Mouse (Mus musculus) limb, embryonic 13.5 days (tissue): ENCODE results near the gene Rab29. TPM values are rescaled to one million over a fixed set of nuclear protein-coding genes. Genes with fewer than 3 reads are reported as not detected.

Experiments used
- ATAC-seq: fragments of 200-750 bp; cut with Nextera tagmentation; 2 replicates; pipeline ENCODE4 v1.8.0; 2017; ENCODE audit warnings: low read depth, moderate number of reproducible peaks, moderate TSS enrichment; ENCODE audit not compliant: low FRiP score
- H3K27ac ChIP-seq: fragments of 300-500 bp; sonication (generic); 2 replicates; pipeline ENCODE4 v1.5.1; 2015; ENCODE audit warnings: inconsistent platforms, mild to moderate bottlenecking, moderate library complexity
- H3K27me3 ChIP-seq: fragments of 300-500 bp; sonication (generic); 2 replicates; pipeline ENCODE4 v1.6.1; 2015; ENCODE audit warnings: mild to moderate bottlenecking, inconsistent platforms
- H3K36me3 ChIP-seq: fragments of 300-500 bp; sonication (generic); 2 replicates; pipeline ENCODE4 v1.6.1; 2015; ENCODE audit warnings: inconsistent platforms, mild to moderate bottlenecking, moderate library complexity
- H3K4me1 ChIP-seq: fragments of 300-500 bp; sonication (generic); 2 replicates; pipeline ENCODE4 v1.6.1; 2015; ENCODE audit warnings: inconsistent platforms
- H3K4me2 ChIP-seq: fragments of 300-500 bp; sonication (generic); replicated peaks from 2 replicates; pipeline ENCODE4 v1.6.1; 2015; ENCODE audit warnings: inconsistent platforms, mild to moderate bottlenecking, moderate library complexity
- H3K4me3 ChIP-seq: fragments of 300-500 bp; sonication (generic); 2 replicates; pipeline ENCODE4 v1.5.1; 2015; ENCODE audit warnings: moderate library complexity, mild to moderate bottlenecking, inconsistent platforms
- H3K9ac ChIP-seq: fragments of 300-500 bp; sonication (generic); 2 replicates; pipeline ENCODE4 v1.6.1; 2015; ENCODE audit warnings: mild to moderate bottlenecking, inconsistent platforms
- H3K9me3 ChIP-seq: fragments of 300-500 bp; sonication (generic); 2 replicates; pipeline ENCODE4 v1.6.1; 2016; ENCODE audit warnings: inconsistent platforms
- WGBS: fragments of 180-500 bp; shearing (Covaris S2); methylation state at CpG from one replicate; pipeline ENCODE4 v1.1.7; 2015; 5-methylcytosine and 5-hydroxymethylcytosine counted together
- polyA plus RNA-seq: library from polyadenylated mRNA; unstranded; fragments of >200 nt; fragmentation: Nextera tagmentation; extraction: Ambion mirVana; gene quantifications from 2 replicates; pipeline ENCODE4 v1.2.1, GENCODE M21; 2015

The Rab29 gene
- polyA plus RNA-seq, 1 experiment from 2014 or later: 21.9 TPM

- Histone ChIP-seq H3K4me2 (peak overlapping the region; percentile 84), H3K36me3 (no peaks in the 10 kb centered on the region), H3K27me3 (no peaks in the 10 kb centered on the region), H3K4me3 (peak overlapping the region; percentile 61), H3K4me1 (peaks cover 7% of the 10 kb centered on the region; the same call in 1 of the 2 replicates), H3K9ac (peak overlapping the region; percentile 74), H3K9me3 (no peaks in the 10 kb centered on the region), H3K27ac (no peak overlapping the region)
- no peak for ATAC-seq
- 20% methylated on average over 10 of the region's 10 CpGs for WGBS
Measured at GRCm38 (mm10) chr1:131867946-131868290, 894 bp downstream of the Rab29 start.

- Histone ChIP-seq H3K36me3 (no peaks in the 10 kb centered on the region), H3K4me1 (peaks cover 7% of the 10 kb centered on the region; the same call in 1 of the 2 replicates), H3K4me3 (no peak overlapping the region), H3K27me3 (no peaks in the 10 kb centered on the region), H3K9ac (no peak overlapping the region), H3K4me2 (no peak overlapping the region), H3K9me3 (no peaks in the 10 kb centered on the region), H3K27ac (no peak overlapping the region)
- WGBS: 88% methylated on average over 2 of the region's 2 CpGs
- no peak for ATAC-seq
Measured at GRCm38 (mm10) chr1:131869561-131869960, 2.5 kb downstream of the Rab29 start.

- Histone ChIP-seq H3K4me1 (peaks cover 4% of the 10 kb centered on the region; the same call in 1 of the 2 replicates), H3K9ac (no peak overlapping the region), H3K27ac (no peak overlapping the region), H3K4me3 (no peak overlapping the region), H3K36me3 (no peaks in the 10 kb centered on the region), H3K4me2 (no peak overlapping the region), H3K27me3 (no peaks in the 10 kb centered on the region), H3K9me3 (no peaks in the 10 kb centered on the region)
- 47% methylated on average over 1 of the region's 1 CpGs for WGBS
- ATAC-seq: no peak
Measured at GRCm38 (mm10) chr1:131872856-131873255, 5.8 kb downstream of the Rab29 start.

- no peaks in the 10 kb centered on the region for H3K36me3 ChIP-seq
- no peaks in the 10 kb centered on the region for H3K4me1 ChIP-seq
- H3K4me2 ChIP-seq: no peak overlapping the region
- H3K27me3 ChIP-seq: no peaks in the 10 kb centered on the region
- H3K9ac ChIP-seq: no peak overlapping the region
- WGBS: 72% methylated on average over 2 of the region's 2 CpGs
- no peak overlapping the region for H3K4me3 ChIP-seq
- no peaks in the 10 kb centered on the region for H3K9me3 ChIP-seq
- no peak for ATAC-seq
- H3K27ac ChIP-seq: no peak overlapping the region
Measured at GRCm38 (mm10) chr1:131879816-131880215, 12.8 kb downstream of the Rab29 start.

- no peak overlapping the region for H3K4me3 ChIP-seq
- no peak overlapping the region for H3K9ac ChIP-seq
- no peaks in the 10 kb centered on the region for H3K9me3 ChIP-seq
- ATAC-seq: no peak
- H3K36me3 ChIP-seq: no peaks in the 10 kb centered on the region
- H3K27ac ChIP-seq: no peak overlapping the region
- H3K27me3 ChIP-seq: no peaks in the 10 kb centered on the region
- H3K4me2 ChIP-seq: no peak overlapping the region
- H3K4me1 ChIP-seq: no peaks in the 10 kb centered on the region
- 60% methylated on average over 2 of the region's 2 CpGs for WGBS
Measured at GRCm38 (mm10) chr1:131882787-131883186, 15.8 kb downstream of the Rab29 start.

GRCm38 (mm10) chr1:131886173-131886572 is 19.1 kb downstream of the Rab29 start:
- Histone ChIP-seq H3K27me3 (no peaks in the 10 kb centered on the region), H3K36me3 (no peaks in the 10 kb centered on the region), H3K9ac (no peak overlapping the region), H3K4me2 (no peak overlapping the region), H3K4me3 (no peak overlapping the region), H3K9me3 (no peaks in the 10 kb centered on the region), H3K4me1 (no peaks in the 10 kb centered on the region), H3K27ac (no peak overlapping the region)
- WGBS: 63% methylated on average over 2 of the region's 2 CpGs
- no peak for ATAC-seq

GRCm38 (mm10) chr1:131886641-131887040 is 19.6 kb downstream of the Rab29 start:
- 80% methylated on average over 3 of the region's 3 CpGs for WGBS
- Histone ChIP-seq H3K9ac (no peak overlapping the region), H3K4me1 (no peaks in the 10 kb centered on the region), H3K9me3 (no peaks in the 10 kb centered on the region), H3K4me3 (no peak overlapping the region), H3K36me3 (no peaks in the 10 kb centered on the region), H3K27ac (no peak overlapping the region), H3K4me2 (no peak overlapping the region), H3K27me3 (no peaks in the 10 kb centered on the region)
- no peak for ATAC-seq

GRCm38 (mm10) chr1:131890043-131890658 is 23.1 kb downstream of the Rab29 start:
- 72% methylated on average over 6 of the region's 6 CpGs for WGBS
- Histone ChIP-seq H3K9me3 (no peaks in the 10 kb centered on the region), H3K4me1 (no peaks in the 10 kb centered on the region), H3K4me2 (no peak overlapping the region), H3K9ac (no peak overlapping the region), H3K4me3 (no peak overlapping the region), H3K27ac (no peak overlapping the region), H3K27me3 (no peaks in the 10 kb centered on the region), H3K36me3 (no peaks in the 10 kb centered on the region)
- ATAC-seq: no peak

- Histone ChIP-seq H3K4me2 (no peak overlapping the region), H3K27ac (no peak overlapping the region), H3K4me1 (no peaks in the 10 kb centered on the region), H3K9me3 (no peaks in the 10 kb centered on the region), H3K36me3 (no peaks in the 10 kb centered on the region), H3K4me3 (no peak overlapping the region), H3K27me3 (no peaks in the 10 kb centered on the region), H3K9ac (no peak overlapping the region)
- ATAC-seq: no peak
- WGBS: 74% methylated on average over 4 of the region's 4 CpGs
Measured at GRCm38 (mm10) chr1:131891436-131891835, 24.4 kb downstream of the Rab29 start.

GRCm38 (mm10) chr1:131902679-131903078 is 35.7 kb downstream of the Rab29 start:
- Histone ChIP-seq H3K27me3 (peaks cover 6% of the 10 kb centered on the region), H3K36me3 (no peaks in the 10 kb centered on the region), H3K27ac (no peak overlapping the region), H3K9me3 (no peaks in the 10 kb centered on the region), H3K9ac (no peak overlapping the region), H3K4me3 (no peak overlapping the region), H3K4me2 (no peak overlapping the region), H3K4me1 (no peaks in the 10 kb centered on the region)
- WGBS: 83% methylated on average over 4 of the region's 4 CpGs
- no peak for ATAC-seq

- H3K27ac ChIP-seq: no peak overlapping the region
- no peak for ATAC-seq
- H3K4me1 ChIP-seq: no peaks in the 10 kb centered on the region
- H3K4me2 ChIP-seq: no peak overlapping the region
- no peaks in the 10 kb centered on the region for H3K9me3 ChIP-seq
- H3K4me3 ChIP-seq: no peak overlapping the region
- 92% methylated on average over 7 of the region's 7 CpGs for WGBS
- H3K36me3 ChIP-seq: no peaks in the 10 kb centered on the region
- H3K9ac ChIP-seq: no peak overlapping the region
- H3K27me3 ChIP-seq: peaks cover 11% of the 10 kb centered on the region
Measured at GRCm38 (mm10) chr1:131903251-131903650, 36.2 kb downstream of the Rab29 start.

GRCm38 (mm10) chr1:131905497-131905896 is 38.5 kb downstream of the Rab29 start:
- no peak for ATAC-seq
- no peaks in the 10 kb centered on the region for H3K9me3 ChIP-seq
- 11% methylated on average over 1 of the region's 1 CpGs for WGBS
- H3K4me2 ChIP-seq: no peak overlapping the region
- no peaks in the 10 kb centered on the region for H3K36me3 ChIP-seq
- no peak overlapping the region for H3K4me3 ChIP-seq
- H3K4me1 ChIP-seq: no peaks in the 10 kb centered on the region
- no peak overlapping the region for H3K27ac ChIP-seq
- H3K9ac ChIP-seq: no peak overlapping the region
- peaks cover 17% of the 10 kb centered on the region for H3K27me3 ChIP-seq

- H3K4me3 ChIP-seq: no peak overlapping the region
- H3K4me2 ChIP-seq: no peak overlapping the region
- no peak for ATAC-seq
- peaks cover 15% of the 10 kb centered on the region for H3K4me1 ChIP-seq
- no peaks in the 10 kb centered on the region for H3K9me3 ChIP-seq
- H3K36me3 ChIP-seq: peaks cover 4% of the 10 kb centered on the region
- no peak overlapping the region for H3K27ac ChIP-seq
- H3K9ac ChIP-seq: no peak overlapping the region
- WGBS: 90% methylated on average over 3 of the region's 3 CpGs
- peaks cover 17% of the 10 kb centered on the region for H3K27me3 ChIP-seq
Measured at GRCm38 (mm10) chr1:131908456-131908855, 41.4 kb downstream of the Rab29 start.
